Mouse (Mus musculus) urinary bladder, adult 2 months (tissue): ENCODE data around the gene Spon1. TPM values are rescaled to one million over a fixed set of nuclear protein-coding genes. Genes with fewer than 3 reads are reported as not detected.

Experiments used
- DNase-seq: peaks from one replicate; pipeline ENCODE4 v3.0.0; 2022; ENCODE audit warnings: low spot score
- polyA plus RNA-seq: library from polyadenylated mRNA; depleted of rRNA; stranded (reverse); fragments of >200 nt; gene quantifications from 2 replicates; pipeline ENCODE4 v1.2.3, GENCODE M21; 2012

The Spon1 gene
- polyA plus RNA-seq, 1 experiment = 24.9 TPM

DNA sequence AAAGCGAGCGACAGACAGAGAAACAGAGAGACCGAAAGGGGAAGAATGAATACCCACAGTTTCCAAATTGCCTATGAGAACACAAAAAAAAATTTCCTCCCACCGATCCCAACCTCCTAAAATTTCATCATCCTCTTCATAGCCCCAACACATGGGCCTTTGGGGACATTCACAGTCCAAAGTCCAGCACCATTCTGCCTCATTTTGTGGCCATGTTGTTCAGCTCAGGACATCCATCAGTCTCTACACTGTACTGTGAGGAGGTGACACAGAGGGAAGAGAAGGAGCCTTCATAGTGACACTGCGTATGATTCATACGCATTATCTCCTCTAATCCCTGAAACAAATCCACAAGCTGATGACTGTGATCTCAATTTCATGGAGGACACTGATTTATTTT is 12.7 kb downstream of the Spon1 start:
- DNase-seq = no peak

GRCm38 (mm10) chr7:113780286-113780685 is 14.5 kb downstream of the Spon1 start:
- no peak for DNase-seq

DNA sequence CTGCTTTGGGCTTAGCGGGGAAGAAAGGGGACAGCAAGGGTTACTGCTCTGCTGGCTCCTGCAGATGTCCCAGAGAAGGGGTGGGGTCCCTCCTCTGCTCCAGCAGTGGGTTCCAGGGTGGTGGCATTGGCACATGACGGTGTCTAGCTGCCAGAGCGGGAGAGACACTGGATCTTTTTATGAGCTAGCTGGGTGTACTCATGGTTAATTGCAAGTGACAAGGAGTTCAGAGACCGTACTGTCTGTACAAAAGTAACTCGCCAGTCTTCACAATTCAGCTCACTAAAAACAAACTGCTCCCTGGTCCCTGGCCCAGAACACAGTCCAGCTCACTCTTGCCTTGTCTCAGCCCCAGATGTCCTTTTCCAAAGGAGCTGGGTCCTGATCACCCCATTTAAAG is 26.2 kb downstream of the Spon1 start:
- no peak for DNase-seq

DNA sequence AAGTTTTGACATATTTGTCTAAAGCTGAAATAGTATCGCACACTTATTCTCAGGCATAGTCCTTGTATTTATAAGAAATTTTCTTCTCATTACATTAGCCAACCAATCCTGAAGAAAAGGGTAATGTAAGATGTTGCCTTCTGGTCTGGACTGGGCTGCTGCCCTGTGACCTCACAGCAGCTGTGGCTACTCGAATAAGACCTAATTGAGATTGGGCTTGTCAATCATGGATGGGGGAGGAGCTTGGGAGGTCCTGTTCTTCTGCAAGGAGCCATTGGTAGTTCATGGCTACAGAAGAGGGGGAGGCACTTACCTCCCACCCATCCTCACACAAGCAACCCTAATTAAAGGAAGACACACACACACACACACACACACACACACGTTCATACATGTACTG is 27.1 kb downstream of the Spon1 start:
- no peak for DNase-seq

GRCm38 (mm10) chr7:113795209-113795608 is 29.4 kb downstream of the Spon1 start:
- no peak for DNase-seq

- DNase-seq = no peak
These were observed 31.3 kb downstream of the Spon1 start for GRCm38 (mm10) chr7:113797134-113797533.

DNA sequence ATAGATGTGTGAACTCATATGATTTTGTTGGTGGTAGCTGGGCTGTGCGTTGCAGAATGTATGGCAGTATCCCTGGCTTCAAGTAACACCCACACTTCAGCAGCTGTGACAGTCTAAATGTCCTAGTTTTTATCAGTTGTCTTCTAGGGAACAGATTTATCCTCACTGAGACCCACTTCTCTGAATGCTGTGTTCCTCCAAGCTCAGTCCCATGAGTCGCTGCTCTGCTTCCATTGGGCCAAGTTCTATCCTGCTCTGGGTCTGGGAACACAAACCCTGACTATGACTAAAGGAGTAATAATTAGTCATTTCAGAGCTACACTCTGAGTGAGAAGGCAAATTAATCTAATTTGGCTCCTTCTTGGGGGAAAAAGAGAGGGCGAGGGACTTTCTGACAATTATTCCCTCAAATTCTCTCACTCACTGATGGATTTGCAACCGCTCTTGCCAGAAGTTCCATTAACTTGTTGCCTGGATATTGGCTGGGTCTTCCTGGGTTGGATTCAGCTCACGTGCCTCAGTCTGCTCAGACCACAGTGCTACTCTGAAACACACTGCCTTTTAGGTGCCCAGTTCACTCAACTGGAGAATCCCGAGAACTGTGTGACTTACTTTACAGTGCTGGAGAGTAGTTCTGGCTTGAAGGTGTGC is 32.9 kb downstream of the Spon1 start:
- no peak for DNase-seq

GRCm38 (mm10) chr7:113809781-113810180 is 44.0 kb downstream of the Spon1 start:
- DNase-seq = no peak

- no peak for DNase-seq
These were observed 45.8 kb downstream of the Spon1 start for GRCm38 (mm10) chr7:113811376-113812158.

DNA sequence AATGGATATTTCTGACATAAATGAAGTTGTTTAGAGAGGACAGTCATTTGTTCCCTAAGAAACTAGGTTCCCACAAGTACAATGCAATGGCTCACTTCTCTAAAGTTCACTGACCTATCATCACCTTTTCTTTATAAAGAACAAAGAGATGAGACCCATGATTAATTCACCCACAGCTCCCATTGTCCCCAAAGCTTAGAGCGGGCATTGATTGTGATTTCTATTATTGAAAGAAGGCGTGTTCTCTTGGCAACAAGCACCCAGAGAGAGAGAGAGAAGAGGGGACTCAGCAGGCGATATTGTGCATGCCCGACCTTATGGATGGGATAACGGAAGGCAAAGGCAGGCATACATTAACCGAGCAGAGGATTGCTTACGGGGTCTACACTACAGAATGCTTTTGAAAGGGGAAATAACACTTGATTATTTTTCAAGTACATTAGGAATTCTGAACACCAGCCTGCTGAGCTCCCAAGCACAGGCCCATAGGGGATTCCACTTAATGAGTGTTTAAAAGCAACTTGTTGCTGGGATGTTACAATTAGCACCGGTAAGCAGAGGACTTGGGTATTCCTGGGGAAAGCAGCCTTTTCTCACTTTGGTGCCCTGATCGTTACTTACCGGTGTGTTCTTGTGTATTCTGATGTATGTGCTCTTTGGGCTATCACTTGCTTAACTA is 48.4 kb downstream of the Spon1 start:
- DNase-seq = no peak

DNA sequence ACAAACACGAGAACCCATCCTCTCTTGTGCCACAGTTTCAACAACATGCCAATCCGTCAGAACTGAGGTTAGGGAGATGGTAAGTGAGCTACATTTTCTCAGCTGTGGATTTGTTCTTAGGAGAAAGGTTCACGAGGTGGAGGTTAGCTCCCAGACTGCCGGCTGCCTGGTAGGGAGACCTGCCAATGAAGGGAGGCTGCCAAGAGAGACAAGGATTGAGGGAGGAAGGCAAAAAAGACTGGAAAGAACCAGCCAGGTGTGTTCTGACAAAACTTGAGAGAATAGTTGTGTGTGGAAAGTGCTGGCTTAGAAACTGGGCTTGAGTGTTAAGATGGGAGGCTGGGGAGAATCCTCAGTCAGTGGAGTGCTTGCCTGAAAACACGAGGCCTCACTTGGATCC is 49.9 kb downstream of the Spon1 start:
- no peak for DNase-seq

GRCm38 (mm10) chr7:113816827-113817334 is 51.1 kb downstream of the Spon1 start:
- no peak for DNase-seq

GRCm38 (mm10) chr7:113818116-113818515 is 52.3 kb downstream of the Spon1 start:
- DNase-seq = no peak

DNA sequence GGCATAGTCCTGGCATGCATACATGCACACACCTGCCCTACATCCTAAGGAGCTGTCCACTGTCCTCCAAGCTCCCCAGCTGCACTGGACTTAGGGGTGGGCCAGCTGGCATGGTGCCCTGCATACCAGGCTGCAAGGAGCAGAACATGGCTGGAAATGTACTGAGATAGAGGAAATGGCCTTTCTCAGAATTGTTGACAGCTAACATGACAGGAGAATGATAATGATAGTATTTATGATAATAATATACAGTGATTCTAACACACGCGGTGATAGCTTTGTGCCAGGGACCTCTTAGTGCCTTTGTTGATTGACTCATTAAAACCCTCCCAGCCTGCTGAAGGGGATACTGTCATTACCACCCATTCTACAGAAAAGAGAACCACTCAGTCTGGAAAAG is 54.4 kb downstream of the Spon1 start:
- DNase-seq = no peak

DNA sequence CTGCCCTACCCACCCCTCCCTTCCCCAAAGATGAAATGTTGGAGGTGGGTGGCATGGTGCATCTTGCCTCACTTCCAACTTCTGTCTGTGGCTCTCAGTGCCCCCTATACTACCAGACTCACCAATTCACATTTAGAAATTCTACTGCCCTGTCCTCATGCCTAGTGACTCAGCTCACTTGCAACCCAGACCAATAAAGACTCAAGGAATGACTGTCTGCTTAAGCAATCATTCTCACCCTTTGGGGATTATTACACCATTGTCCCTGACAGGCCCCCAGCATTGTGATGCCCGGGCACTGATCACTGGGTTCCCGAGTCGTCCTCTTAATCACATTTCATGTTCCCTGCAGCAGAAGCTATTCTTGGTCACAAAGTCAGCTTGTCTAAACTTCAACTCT is 57.2 kb downstream of the Spon1 start:
- DNase-seq = no peak

DNA sequence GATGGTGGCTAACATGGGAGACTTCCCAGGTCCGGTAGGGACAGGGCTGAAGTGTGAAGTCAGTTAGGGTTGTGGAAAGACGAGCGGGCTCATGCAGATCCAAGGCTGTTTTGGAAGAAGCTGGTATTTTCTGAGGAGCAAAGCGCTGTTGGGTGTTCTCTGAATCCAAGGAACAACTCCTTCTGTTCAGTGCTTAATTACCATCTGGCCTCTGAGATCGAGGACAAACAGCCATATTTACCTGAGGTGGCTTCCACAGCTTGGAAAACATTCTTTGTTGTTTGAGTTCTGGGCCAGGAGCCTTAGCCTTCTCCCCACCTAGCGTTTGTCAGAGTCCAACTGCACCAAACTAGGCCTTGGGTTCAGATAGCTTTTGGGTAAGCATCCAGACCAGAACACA is 58.9 kb downstream of the Spon1 start:
- no peak for DNase-seq

DNA sequence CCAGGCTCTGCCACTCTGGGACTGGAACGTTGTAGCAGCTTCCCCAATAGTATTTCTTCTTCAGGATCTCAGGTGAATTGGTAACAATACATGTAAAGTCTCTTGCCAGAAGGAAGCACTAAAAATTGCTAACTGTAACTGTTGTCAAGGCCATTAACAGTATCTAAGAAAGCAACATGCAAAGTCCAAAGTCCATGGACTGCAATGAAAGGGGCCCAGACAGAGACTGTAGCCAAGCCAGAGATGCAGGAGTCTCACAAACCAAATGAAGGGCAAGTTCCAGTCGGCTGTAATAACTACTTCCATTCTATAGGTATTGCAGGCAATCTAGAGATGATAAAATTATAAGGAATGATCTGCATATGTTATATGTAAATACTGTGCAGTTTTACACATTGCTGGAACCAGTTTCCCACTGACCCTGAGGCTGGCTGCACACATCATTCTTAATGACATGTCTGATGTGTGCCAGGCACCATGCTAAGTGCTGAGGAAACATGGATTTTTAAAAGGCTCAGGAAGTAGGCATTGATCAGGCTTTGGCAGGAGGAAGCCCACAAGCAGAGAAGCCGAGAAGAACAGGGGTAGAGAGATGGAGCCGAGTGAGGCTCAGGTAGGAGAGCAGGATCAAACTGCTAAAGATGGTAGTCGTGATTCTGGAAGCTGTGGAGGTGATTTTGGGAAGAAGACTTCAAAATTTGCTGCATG is 59.9 kb downstream of the Spon1 start:
- no peak for DNase-seq

GRCm38 (mm10) chr7:113826510-113826909 is 60.7 kb downstream of the Spon1 start:
- no peak for DNase-seq

DNA sequence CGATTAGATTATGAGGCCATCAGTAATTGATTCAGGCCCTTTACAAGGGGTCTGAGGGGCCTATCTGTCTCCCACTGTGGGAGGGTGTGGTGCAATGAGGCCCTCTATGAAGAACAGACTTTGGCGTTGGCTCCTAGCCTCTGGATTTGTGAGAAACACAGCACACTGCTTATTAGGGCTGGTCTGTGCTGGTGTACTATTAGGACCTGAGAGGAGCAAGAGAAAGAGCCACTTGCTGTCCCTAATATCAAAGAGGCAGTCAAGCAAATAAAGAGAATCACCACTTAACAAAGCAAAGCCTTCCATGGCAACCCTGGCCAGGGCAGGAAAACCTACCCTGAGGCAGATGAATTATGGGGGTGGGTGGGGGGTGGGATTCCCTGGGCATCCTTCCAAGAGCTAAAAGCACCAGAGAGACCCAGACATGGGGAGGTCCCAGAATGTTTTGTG is 62.3 kb downstream of the Spon1 start:
- no peak for DNase-seq

DNA sequence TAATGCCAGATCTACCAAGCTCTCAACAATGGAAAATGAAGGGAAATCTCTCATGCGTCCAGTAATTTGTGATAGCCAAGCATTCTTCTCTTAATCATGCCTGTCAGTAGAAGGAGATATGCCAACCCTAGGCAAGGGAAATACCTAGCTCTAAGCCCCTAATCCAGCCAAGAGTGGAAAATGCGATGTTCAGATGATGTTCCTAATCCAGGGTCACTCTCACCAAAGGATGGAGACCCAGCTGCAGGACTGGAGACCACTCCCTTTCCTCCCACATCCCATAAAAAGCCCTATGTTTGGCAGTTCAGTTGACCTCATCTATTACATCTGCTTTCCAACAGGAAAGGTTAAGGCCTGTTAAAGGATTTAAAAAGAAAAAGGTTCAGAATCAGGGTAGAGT is 62.8 kb downstream of the Spon1 start:
- DNase-seq = no peak

DNA sequence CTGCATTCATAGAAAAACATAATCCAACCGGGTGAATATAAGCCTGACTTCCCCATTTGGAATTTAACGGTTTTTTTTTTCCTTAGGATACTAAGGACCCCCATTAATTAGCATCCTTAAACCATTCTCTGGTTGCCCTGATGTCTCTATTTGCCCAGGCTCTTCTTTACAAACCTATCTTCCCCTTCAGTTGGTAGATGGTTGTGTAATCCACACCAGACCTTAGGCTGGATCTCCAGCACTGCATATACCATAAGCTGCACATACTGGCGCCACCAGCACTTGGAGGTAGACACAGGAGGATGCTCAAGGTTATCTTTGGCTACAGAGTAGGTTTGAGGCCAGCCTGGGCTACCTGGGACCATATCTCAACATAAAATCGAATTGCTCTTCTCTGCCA is 71.4 kb downstream of the Spon1 start:
- DNase-seq = no peak

DNA sequence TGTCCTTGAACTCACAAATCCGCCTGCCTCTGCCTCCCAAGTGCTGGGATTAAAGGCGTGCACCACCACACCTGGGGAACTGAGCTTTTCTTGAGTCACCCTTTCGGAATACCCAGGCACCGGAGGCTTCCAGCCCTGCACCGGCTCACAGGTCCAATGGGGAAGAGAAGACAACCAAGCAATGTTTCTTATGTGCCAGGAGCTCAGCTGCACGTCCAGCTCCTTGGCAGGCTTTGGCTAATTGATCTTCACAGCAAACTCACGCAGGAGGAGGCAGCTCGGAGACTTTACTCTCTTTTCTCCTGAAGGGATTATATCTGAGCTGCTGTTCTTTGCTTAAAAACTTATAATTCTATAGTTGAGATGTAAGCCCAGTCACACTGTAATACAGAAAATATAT is 73.6 kb downstream of the Spon1 start:
- no peak for DNase-seq
